ENCODE assay signal across 8 mouse cellular contexts in the genomic region with DNA sequence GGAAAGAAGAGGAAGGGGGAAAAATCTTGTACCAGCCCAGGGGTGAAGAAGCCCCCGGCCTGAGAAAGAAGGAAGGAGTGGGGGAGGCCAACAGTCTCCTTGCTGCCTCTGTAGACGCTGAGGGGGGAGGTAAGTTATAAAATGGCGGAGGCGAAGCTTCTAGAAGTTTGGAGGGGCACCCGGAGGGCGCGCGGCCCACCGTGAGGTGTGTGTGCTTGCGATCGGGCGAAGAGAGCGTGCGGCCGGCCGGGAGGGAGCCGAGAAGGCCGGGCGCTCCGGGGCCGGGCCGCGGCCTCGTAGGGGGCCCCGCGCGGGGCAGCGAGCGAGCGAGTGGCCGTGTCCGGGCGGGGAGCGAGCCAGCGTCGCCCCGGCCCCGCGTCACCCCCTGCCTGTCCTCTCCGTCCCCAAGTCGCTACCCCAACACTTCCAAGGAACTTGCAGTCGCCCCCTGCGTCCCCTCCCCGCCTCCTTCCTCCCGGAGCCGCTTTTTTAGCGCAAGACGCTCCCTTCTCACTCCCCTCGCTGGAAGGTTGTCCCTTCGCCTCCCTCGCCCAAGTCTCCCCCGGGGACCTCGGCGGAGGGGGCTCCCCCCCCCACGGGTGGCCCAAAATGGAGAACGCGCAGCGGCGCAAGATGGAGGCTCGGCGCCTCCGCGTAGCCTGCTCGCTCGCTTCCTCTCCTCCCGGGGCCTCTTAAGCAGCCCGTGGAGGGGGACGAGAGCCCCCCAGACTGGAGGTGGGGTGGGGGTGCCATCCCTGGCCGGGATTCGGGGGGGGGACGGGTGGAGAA. TPM values are rescaled to one million over a fixed set of nuclear protein-coding genes. Genes with fewer than 3 reads are reported as not detected.
DNase-seq lines count a peak whose midpoint lies in the region; ATAC-seq and TF ChIP-seq lines count a peak whose summit lies in the region.

No protein-coding gene starts in this region.

- peak overlapping the region; percentile 98 for H3K9ac ChIP-seq in heart, embryonic 13.5 days
- peak overlapping the region; percentile 92 for H3K9ac ChIP-seq in liver, embryonic 16.5 days (ENCODE audit: low read depth, low read length)
- peak overlapping the region; percentile 76 for H3K9ac ChIP-seq in neural tube, embryonic 15.5 days (replicated peaks)

- H3K4me2 ChIP-seq in heart, embryonic 13.5 days, result peak overlapping the region; percentile 63
- peak overlapping the region; percentile 53 for H3K4me2 ChIP-seq in liver, embryonic 16.5 days (ENCODE audit: low read depth, low read length)
- peak overlapping the region; percentile 52 for H3K4me2 ChIP-seq in neural tube, embryonic 15.5 days

- H3K4me1 ChIP-seq in bone marrow macrophage, adult 2 months (ENCODE audit: control insufficient read depth, insufficient read depth, low read length), result peaks cover 8% of the 10 kb centered on the region
- H3K4me1 ChIP-seq in heart, embryonic 13.5 days, result peaks cover 9% of the 10 kb centered on the region
- peaks cover 4% of the 10 kb centered on the region for H3K4me1 ChIP-seq in liver, embryonic 16.5 days (ENCODE audit: control insufficient read depth, low read depth, low read length)
- 0 out of 2 replicates have a peak, but pooled peaks cover 5% of the 10 kb centered on the region for H3K4me1 ChIP-seq in neural tube, embryonic 15.5 days

- peak; percentile 9; the same call in 1 of the 2 replicates for ATAC-seq in erythroblast, adult 5-6 weeks (replicated peaks; ENCODE audit: low FRiP score, poor library complexity, severe bottlenecking)
- no peak for ATAC-seq in heart, embryonic 13.5 days (ENCODE audit: extremely low read depth, insufficient number of reproducible peaks, low FRiP score, low TSS enrichment)
- peak; percentile 0; the same call in 1 of the 2 replicates for ATAC-seq in liver, embryonic 16.5 days (ENCODE audit: low read depth)
- peak; percentile 72 for ATAC-seq in neural tube, embryonic 15.5 days (ENCODE audit: low FRiP score)

- WGBS in heart, embryonic 13.5 days, result 17% methylated on average over 51 of the region's 71 CpGs
- WGBS in liver, embryonic 16.5 days (ENCODE audit: insufficient replicate concordance), result 25% methylated on average over 48 of the region's 71 CpGs
- 27% methylated on average over 59 of the region's 71 CpGs for WGBS in neural tube, embryonic 15.5 days

- H3K9me3 ChIP-seq in heart, embryonic 13.5 days, result no peaks in the 10 kb centered on the region
- no peaks in the 10 kb centered on the region for H3K9me3 ChIP-seq in liver, embryonic 16.5 days (replicated peaks; ENCODE audit: control insufficient read depth, low read length)
- H3K9me3 ChIP-seq in neural tube, embryonic 15.5 days (replicated peaks), result no peaks in the 10 kb centered on the region

- DNase-seq in B cell, adult 2 months, result peak; percentile 70 to 77
- peak; percentile 62 for DNase-seq in kidney, postnatal 14 days
- DNase-seq in testis, postnatal 10 days (ENCODE audit: low spot score), result peak; percentile 73

- TF ChIP-seq POLR2A in bone marrow macrophage, adult 2 months (IDR thresholded peaks at IDR 0.05; ENCODE audit: borderline replicate concordance, low read depth, low read length), result no peak

- H3K36me3 ChIP-seq in heart, embryonic 13.5 days, result no peaks in the 10 kb centered on the region
- no peaks in the 10 kb centered on the region for H3K36me3 ChIP-seq in liver, embryonic 16.5 days (ENCODE audit: control insufficient read depth, insufficient read depth)
- no peaks in the 10 kb centered on the region for H3K36me3 ChIP-seq in neural tube, embryonic 15.5 days

- peak overlapping the region; percentile 96 for H3K27ac ChIP-seq in bone marrow macrophage, adult 2 months (ENCODE audit: insufficient read depth, low read depth, low read length)
- H3K27ac ChIP-seq in heart, embryonic 13.5 days (replicated peaks), result peak overlapping the region; percentile 100
- H3K27ac ChIP-seq in liver, embryonic 16.5 days (ENCODE audit: low read length), result peak overlapping the region; percentile 94
- H3K27ac ChIP-seq in neural tube, embryonic 15.5 days (replicated peaks), result peak overlapping the region; percentile 98

- H3K4me3 ChIP-seq in bone marrow macrophage, adult 2 months (ENCODE audit: insufficient read depth, low read length), result peak overlapping the region; percentile 64
- peak overlapping the region; percentile 68 for H3K4me3 ChIP-seq in heart, embryonic 13.5 days
- peak overlapping the region; percentile 76 for H3K4me3 ChIP-seq in liver, embryonic 16.5 days (ENCODE audit: low read depth, low read length)
- peak overlapping the region; percentile 55 for H3K4me3 ChIP-seq in neural tube, embryonic 15.5 days (replicated peaks)

- no peak for TF ChIP-seq CTCF in bone marrow macrophage, adult 2 months (IDR thresholded peaks at IDR 0.05; ENCODE audit: low read depth, low read length)

- H3K27me3 ChIP-seq in heart, embryonic 13.5 days (replicated peaks), result no peaks in the 10 kb centered on the region
- no peaks in the 10 kb centered on the region for H3K27me3 ChIP-seq in liver, embryonic 16.5 days (ENCODE audit: control insufficient read depth, insufficient read depth, low read depth, low read length)
- H3K27me3 ChIP-seq in neural tube, embryonic 15.5 days (replicated peaks), result no peaks in the 10 kb centered on the region

RNA-seq across cellular contexts. Expression of gene Stag2, which starts 0.6 kb away (rescaled TPM):
- polyA plus RNA-seq in bone marrow macrophage, adult 2 months (2012; ENCODE audit: insufficient read depth, insufficient read length, missing spikeins), result 71.2 and 72.5 TPM in 2 replicates
- 57.6 and 65.8 TPM in 2 replicates for total RNA-seq in erythroblast, adult 5-6 weeks (2015; ENCODE audit: low replicate concordance)
- 153 and 155 TPM in 2 replicates for total RNA-seq in erythroblast, adult 5-6 weeks (2017; ENCODE audit: low replicate concordance)
- 24.9 and 27.1 TPM in 2 replicates for polyA plus RNA-seq in heart, embryonic 13.5 days (2015; fragmentation: Nextera tagmentation; extraction: Ambion mirVana)
- polyA plus RNA-seq in liver, embryonic 16.5 days (2015; fragmentation: Nextera tagmentation; extraction: Ambion mirVana), result 28.6 and 31.7 TPM in 2 replicates
- 17.0 and 20.5 TPM in 2 replicates for polyA plus RNA-seq in neural tube, embryonic 15.5 days (2015; fragmentation: Nextera tagmentation; extraction: Ambion mirVana)
